Mouse (Mus musculus) heart, embryonic 15.5 days (tissue): ENCODE data around the gene Gm10295. TPM values are rescaled to one million over a fixed set of nuclear protein-coding genes. Genes with fewer than 3 reads are reported as not detected.

Source experiments
- ATAC-seq: fragments of 200-750 bp; cut with Nextera tagmentation; replicated peaks from 2 replicates; pipeline ENCODE4 v1.8.0; 2017; ENCODE audit warnings: low read depth, moderate TSS enrichment; ENCODE audit not compliant: insufficient number of reproducible peaks, insufficient read depth, low FRiP score
- H3K27ac ChIP-seq: fragments of 300-500 bp; sonication (generic); 2 replicates; pipeline ENCODE4 v1.5.1; 2015; ENCODE audit warnings: mild to moderate bottlenecking, inconsistent platforms
- H3K27me3 ChIP-seq: fragments of 300-500 bp; sonication (generic); 2 replicates; pipeline ENCODE4 v1.6.1; 2015; ENCODE audit warnings: inconsistent platforms
- H3K36me3 ChIP-seq: fragments of 300-500 bp; sonication (generic); 2 replicates; pipeline ENCODE4 v1.6.1; 2015; ENCODE audit warnings: mild to moderate bottlenecking, inconsistent platforms
- H3K4me1 ChIP-seq: fragments of 300-500 bp; sonication (generic); replicated peaks from 2 replicates; pipeline ENCODE4 v1.6.1; 2015; ENCODE audit warnings: inconsistent platforms
- H3K4me2 ChIP-seq: fragments of 300-500 bp; sonication (generic); 2 replicates; pipeline ENCODE4 v1.6.1; 2015; ENCODE audit warnings: inconsistent platforms, mild to moderate bottlenecking, moderate library complexity
- H3K4me3 ChIP-seq: fragments of 300-500 bp; sonication (generic); 2 replicates; pipeline ENCODE4 v1.5.1; 2015; ENCODE audit warnings: mild to moderate bottlenecking, inconsistent platforms
- H3K9ac ChIP-seq: fragments of 300-500 bp; sonication (generic); 2 replicates; pipeline ENCODE4 v1.6.1; 2015; ENCODE audit warnings: mild to moderate bottlenecking, inconsistent platforms
- H3K9me3 ChIP-seq: fragments of 300-500 bp; sonication (generic); replicated peaks from 2 replicates; pipeline ENCODE4 v1.6.1; 2016; ENCODE audit warnings: inconsistent platforms
- WGBS: fragments of 180-500 bp; shearing (Covaris S2); methylation state at CpG from one replicate; pipeline ENCODE4 v1.1.7; 2015; ENCODE audit warnings: mixed read lengths; 5-methylcytosine and 5-hydroxymethylcytosine counted together
- polyA plus RNA-seq: library from polyadenylated mRNA; unstranded; fragments of >200 nt; fragmentation: Nextera tagmentation; extraction: Ambion mirVana; gene quantifications from 2 replicates; pipeline ENCODE4 v1.2.1, GENCODE M21; 2015

The Gm10295 gene
- not detected in 2 replicates for polyA plus RNA-seq

GRCm38 (mm10) chr7:71351364-71351763 lies at the start of gene Gm10295:
Gene Gm10295 (minus strand): TSS chr7:71351485.
- no peak within 1 kb of the TSS for H3K4me3 ChIP-seq
- no peaks in the 10 kb centered on the region for H3K4me1 ChIP-seq
- H3K4me2 ChIP-seq: 0 out of 2 replicates have a peak within 1 kb of the TSS, but pooled peaks have one; percentile 4
- no peak within 1 kb of the TSS for H3K9ac ChIP-seq
- no peaks in the 10 kb centered on the region for H3K9me3 ChIP-seq
- ATAC-seq: no peak
- H3K27ac ChIP-seq: no peak within 1 kb of the TSS
- WGBS: 39% methylated on average over 11 of the region's 11 CpGs
- no peaks in the 10 kb centered on the region for H3K36me3 ChIP-seq
- no peaks in the 10 kb centered on the region for H3K27me3 ChIP-seq

GRCm38 (mm10) chr7:71401032-71401431 lies 49.7 kb upstream of the Gm10295 start:
- H3K36me3 ChIP-seq: no peaks in the 10 kb centered on the region
- ATAC-seq: no peak
- no peaks in the 10 kb centered on the region for H3K9me3 ChIP-seq
- whole genome bisulfite sequencing: 73% methylated on average over 2 of the region's 2 CpGs
- H3K4me3 ChIP-seq: no peak overlapping the region
- H3K27ac ChIP-seq: no peak overlapping the region
- H3K9ac ChIP-seq: no peak overlapping the region
- H3K4me1 ChIP-seq: no peaks in the 10 kb centered on the region
- no peaks in the 10 kb centered on the region for H3K27me3 ChIP-seq
- no peak overlapping the region for H3K4me2 ChIP-seq

GRCm38 (mm10) chr7:71399891-71400632 lies 48.8 kb upstream of the Gm10295 start:
- no peak overlapping the region for H3K27ac ChIP-seq

GRCm38 (mm10) chr7:71398959-71399756 lies 47.9 kb upstream of the Gm10295 start:
- Histone ChIP-seq H3K4me3 (no peak overlapping the region), H3K9me3 (no peaks in the 10 kb centered on the region), H3K36me3 (no peaks in the 10 kb centered on the region), H3K27me3 (no peaks in the 10 kb centered on the region), H3K4me1 (no peaks in the 10 kb centered on the region), H3K9ac (no peak overlapping the region), H3K4me2 (no peak overlapping the region), H3K27ac (no peak overlapping the region)
- no peak for ATAC-seq
- 74% methylated on average over 10 of the region's 10 CpGs for WGBS

More at GRCm38 (mm10) chr7:71399891-71400632, 48.8 kb upstream of the Gm10295 start:
- no peaks in the 10 kb centered on the region for H3K9me3 ChIP-seq
- H3K4me3 ChIP-seq: no peak overlapping the region
- no peaks in the 10 kb centered on the region for H3K27me3 ChIP-seq
- ATAC-seq: peak; percentile 31; the same call in 1 of the 2 replicates
- no peak overlapping the region for H3K4me2 ChIP-seq
- WGBS: 56% methylated on average over 5 of the region's 5 CpGs
- no peaks in the 10 kb centered on the region for H3K4me1 ChIP-seq
- no peaks in the 10 kb centered on the region for H3K36me3 ChIP-seq
- H3K9ac ChIP-seq: no peak overlapping the region

- Histone ChIP-seq H3K4me3 (no peak overlapping the region), H3K36me3 (no peaks in the 10 kb centered on the region), H3K4me2 (no peak overlapping the region), H3K4me1 (no peaks in the 10 kb centered on the region), H3K27ac (no peak overlapping the region), H3K9me3 (no peaks in the 10 kb centered on the region), H3K9ac (no peak overlapping the region), H3K27me3 (no peaks in the 10 kb centered on the region)
- WGBS: 51% methylated on average over 1 of the region's 1 CpGs
- no peak for ATAC-seq
Observed at GRCm38 (mm10) chr7:71398389-71398788, 47.1 kb upstream of the Gm10295 start.

GRCm38 (mm10) chr7:71392795-71393341 lies 41.6 kb upstream of the Gm10295 start:
- WGBS: 23% methylated on average over 4 of the region's 4 CpGs
- no peak overlapping the region for H3K27ac ChIP-seq
- no peak for ATAC-seq
- no peaks in the 10 kb centered on the region for H3K27me3 ChIP-seq
- no peak overlapping the region for H3K4me2 ChIP-seq
- no peak overlapping the region for H3K4me3 ChIP-seq
- no peaks in the 10 kb centered on the region for H3K36me3 ChIP-seq
- no peak overlapping the region for H3K9ac ChIP-seq
- no peaks in the 10 kb centered on the region for H3K9me3 ChIP-seq
- H3K4me1 ChIP-seq: no peaks in the 10 kb centered on the region

- Histone ChIP-seq H3K4me1 (no peaks in the 10 kb centered on the region; the same call in 1 of the 2 replicates), H3K4me3 (no peak overlapping the region), H3K27ac (no peak overlapping the region), H3K36me3 (no peaks in the 10 kb centered on the region), H3K9ac (no peak overlapping the region), H3K4me2 (no peak overlapping the region), H3K9me3 (no peaks in the 10 kb centered on the region), H3K27me3 (no peaks in the 10 kb centered on the region)
- ATAC-seq: no peak
- 62% methylated on average over 5 of the region's 5 CpGs for WGBS
Observed at GRCm38 (mm10) chr7:71391333-71391732, 40.0 kb upstream of the Gm10295 start.

GRCm38 (mm10) chr7:71390291-71390690 lies 39.0 kb upstream of the Gm10295 start:
- no peak for ATAC-seq
- H3K27me3 ChIP-seq: no peaks in the 10 kb centered on the region
- H3K9ac ChIP-seq: no peak overlapping the region
- no peaks in the 10 kb centered on the region for H3K9me3 ChIP-seq
- no peak overlapping the region for H3K4me2 ChIP-seq
- H3K36me3 ChIP-seq: no peaks in the 10 kb centered on the region
- H3K4me1 ChIP-seq: peaks cover 4% of the 10 kb centered on the region
- WGBS: 63% methylated on average over 2 of the region's 2 CpGs
- no peak overlapping the region for H3K27ac ChIP-seq
- no peak overlapping the region for H3K4me3 ChIP-seq

- Histone ChIP-seq H3K9ac (no peak overlapping the region), H3K9me3 (no peaks in the 10 kb centered on the region), H3K4me2 (no peak overlapping the region), H3K27me3 (no peaks in the 10 kb centered on the region), H3K4me1 (peaks cover 27% of the 10 kb centered on the region), H3K27ac (no peak overlapping the region), H3K4me3 (no peak overlapping the region), H3K36me3 (no peaks in the 10 kb centered on the region)
- ATAC-seq: no peak
- 19% methylated on average over 6 of the region's 6 CpGs for WGBS
Observed at GRCm38 (mm10) chr7:71386050-71386449, 34.8 kb upstream of the Gm10295 start.

GRCm38 (mm10) chr7:71384921-71385320 lies 33.6 kb upstream of the Gm10295 start:
- H3K36me3 ChIP-seq: no peaks in the 10 kb centered on the region
- H3K27me3 ChIP-seq: no peaks in the 10 kb centered on the region
- H3K4me1 ChIP-seq: peaks cover 35% of the 10 kb centered on the region
- no peaks in the 10 kb centered on the region for H3K9me3 ChIP-seq
- no peak overlapping the region for H3K9ac ChIP-seq
- no peak for ATAC-seq
- H3K27ac ChIP-seq: 0 out of 2 replicates have a peak overlapping the region, but pooled peaks have one; percentile 10
- no peak overlapping the region for H3K4me2 ChIP-seq
- WGBS: 59% methylated on average over 7 of the region's 7 CpGs
- no peak overlapping the region for H3K4me3 ChIP-seq

- Histone ChIP-seq H3K27me3 (no peaks in the 10 kb centered on the region), H3K4me3 (no peak overlapping the region), H3K9ac (no peak overlapping the region), H3K36me3 (no peaks in the 10 kb centered on the region), H3K27ac (peak overlapping the region; percentile 60), H3K4me2 (peak overlapping the region; percentile 30), H3K9me3 (no peaks in the 10 kb centered on the region), H3K4me1 (peaks cover 35% of the 10 kb centered on the region)
- 37% methylated on average over 20 of the region's 20 CpGs for WGBS
- ATAC-seq: peak; percentile 40; the same call in 1 of the 2 replicates
Observed at GRCm38 (mm10) chr7:71383341-71384130, 32.3 kb upstream of the Gm10295 start.
